Mouse (Mus musculus) kidney, adult 11 months (tissue): ENCODE measurements around the gene Chst15.

Experiments
- DNase-seq: peaks from one replicate; pipeline ENCODE4 v3.0.0; 2022

Chst15 gene

GRCm38 (mm10) chr7:132335367-132335766, 18.3 kb upstream of the Chst15 start:
- DNase-seq: no peak

DNA sequence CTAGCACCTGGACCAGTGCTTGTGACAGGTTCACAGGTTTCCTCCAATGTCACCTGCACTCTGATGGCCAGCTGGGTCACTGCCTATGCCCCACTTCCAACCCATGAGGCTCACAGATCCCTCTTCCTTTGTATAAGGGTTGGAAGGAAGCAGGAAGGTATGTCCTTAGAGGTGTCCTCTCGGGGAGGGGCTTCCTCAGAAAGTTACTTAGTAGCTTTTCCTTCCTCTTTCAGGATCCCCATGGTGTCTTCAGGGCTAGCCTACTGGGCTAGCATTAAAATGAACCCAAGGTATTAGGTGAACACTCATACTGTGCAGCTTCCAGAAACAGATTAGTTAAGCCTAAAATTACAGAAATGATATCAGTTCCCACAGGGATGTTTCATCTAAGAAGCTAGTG, 16.1 kb upstream of the Chst15 start:
- no peak for DNase-seq

GRCm38 (mm10) chr7:132332176-132332575, 15.1 kb upstream of the Chst15 start:
- DNase-seq: no peak

GRCm38 (mm10) chr7:132330179-132330578, 13.2 kb upstream of the Chst15 start:
- no peak for DNase-seq

DNA sequence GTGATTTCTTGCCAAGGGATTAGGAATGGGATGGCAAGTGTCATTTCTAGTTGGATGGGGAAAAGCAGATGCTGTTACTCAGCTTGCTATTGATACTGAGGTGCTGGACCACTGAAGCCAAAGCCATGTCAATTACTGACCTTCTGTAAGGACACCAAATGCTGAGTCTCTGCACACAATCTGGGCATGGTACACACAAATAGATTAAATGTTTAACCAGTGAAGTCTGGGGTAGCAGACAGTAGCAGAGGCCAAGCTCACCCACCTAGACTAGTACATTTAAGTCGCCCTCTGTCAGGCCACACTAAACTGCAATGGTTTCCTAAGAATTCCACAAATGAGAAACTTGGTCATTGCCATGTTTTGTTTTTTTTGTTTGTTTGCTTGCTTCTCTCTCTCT, 11.6 kb upstream of the Chst15 start:
- peak; percentile 40 for DNase-seq

GRCm38 (mm10) chr7:132325549-132326331, 8.7 kb upstream of the Chst15 start:
- DNase-seq: peak; percentile 92

DNA sequence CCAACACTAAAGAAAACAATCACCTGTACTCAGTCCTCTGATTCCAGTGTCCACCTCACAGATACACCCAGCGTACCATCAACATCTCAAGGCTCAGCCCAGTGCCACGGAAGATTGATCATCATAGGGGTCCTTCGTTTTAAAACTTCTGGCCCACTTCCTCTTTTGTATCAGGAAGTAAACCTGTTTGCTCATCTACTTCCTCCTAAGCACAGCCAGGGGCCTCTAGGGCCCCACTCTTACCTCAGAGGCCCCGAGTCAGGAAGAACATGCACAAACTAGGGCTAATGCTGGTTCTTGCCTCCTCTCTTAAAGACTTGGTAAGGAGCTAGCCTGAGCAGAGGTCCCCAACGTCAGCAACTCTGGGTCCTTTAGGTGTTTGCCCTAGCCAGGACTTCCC, 6.4 kb upstream of the Chst15 start:
- DNase-seq: no peak

DNA sequence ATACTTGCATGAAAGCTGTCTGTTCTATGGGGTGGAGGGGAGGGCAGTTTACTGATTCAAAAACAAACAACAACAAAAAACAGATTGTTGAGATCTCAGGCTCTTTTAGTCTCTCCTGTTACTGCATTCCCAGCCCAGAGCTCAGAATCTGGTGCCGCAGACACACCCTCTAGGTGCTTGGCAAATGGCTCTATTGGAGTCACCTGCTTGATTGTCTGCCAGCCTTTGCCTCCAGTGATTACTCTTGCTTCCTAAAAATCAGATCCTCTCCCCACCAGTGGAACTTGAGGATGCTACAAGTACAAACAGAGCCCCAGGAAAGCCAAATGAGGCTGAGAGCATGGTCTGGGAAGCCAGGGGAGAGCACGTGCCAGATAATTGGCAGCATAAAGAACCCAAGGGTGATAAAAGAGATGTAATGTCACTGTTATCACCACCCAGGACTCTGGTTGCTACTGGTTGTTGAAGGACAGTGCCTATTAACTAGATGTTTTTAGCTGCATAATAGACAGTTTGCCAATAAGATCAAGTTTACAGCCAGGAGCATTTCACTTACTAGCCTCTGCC, 4.4 kb upstream of the Chst15 start:
- DNase-seq: no peak

DNA sequence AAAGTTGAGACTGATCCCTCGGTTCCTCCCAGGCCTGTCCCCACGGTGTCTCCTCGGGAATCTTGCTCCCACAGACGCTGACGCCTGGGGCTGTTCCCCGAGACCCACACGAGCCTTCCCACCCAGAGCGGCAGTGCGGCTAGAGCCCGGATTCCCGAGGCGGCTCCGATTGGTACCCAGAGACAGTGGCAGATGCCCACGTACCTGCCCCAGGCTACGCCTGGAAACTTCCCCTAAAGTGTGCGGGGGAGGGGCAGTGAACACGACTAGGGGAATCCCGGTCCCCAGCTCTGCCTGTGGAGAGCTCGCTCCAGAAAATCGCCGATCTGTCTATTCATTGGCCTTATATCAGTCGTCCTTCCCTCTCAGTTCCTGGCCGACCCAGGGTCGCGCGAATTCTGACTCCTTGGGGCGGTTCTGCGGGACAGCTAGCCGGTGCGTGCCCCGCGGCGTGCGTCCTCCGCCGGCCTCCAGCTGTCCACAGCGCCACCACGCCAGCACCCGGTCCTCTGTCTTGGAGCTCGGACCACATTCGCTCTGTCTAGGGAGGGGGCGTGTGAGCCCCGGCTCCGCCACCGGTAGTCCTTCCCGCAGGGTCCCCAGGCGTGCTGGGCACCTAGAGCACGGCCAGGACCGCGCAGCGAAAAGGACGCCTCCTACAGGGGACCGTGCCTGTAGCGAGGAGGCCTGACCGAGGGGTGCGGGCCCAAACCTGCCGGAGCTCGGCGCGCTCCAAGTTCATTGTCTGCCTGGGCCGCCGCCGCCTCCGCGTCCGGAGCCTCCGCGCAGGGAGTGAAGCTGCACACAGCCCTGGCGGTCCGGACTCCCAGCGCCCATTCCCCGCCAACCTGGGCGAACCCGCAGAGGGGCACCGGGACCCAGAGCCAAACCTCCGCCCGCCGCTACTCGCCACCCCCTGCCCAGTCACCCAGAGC, 660 bp downstream of the Chst15 start:
- peak; percentile 52 for DNase-seq

GRCm38 (mm10) chr7:132315149-132316091, 1.6 kb downstream of the Chst15 start:
- peak; percentile 72 for DNase-seq

DNA sequence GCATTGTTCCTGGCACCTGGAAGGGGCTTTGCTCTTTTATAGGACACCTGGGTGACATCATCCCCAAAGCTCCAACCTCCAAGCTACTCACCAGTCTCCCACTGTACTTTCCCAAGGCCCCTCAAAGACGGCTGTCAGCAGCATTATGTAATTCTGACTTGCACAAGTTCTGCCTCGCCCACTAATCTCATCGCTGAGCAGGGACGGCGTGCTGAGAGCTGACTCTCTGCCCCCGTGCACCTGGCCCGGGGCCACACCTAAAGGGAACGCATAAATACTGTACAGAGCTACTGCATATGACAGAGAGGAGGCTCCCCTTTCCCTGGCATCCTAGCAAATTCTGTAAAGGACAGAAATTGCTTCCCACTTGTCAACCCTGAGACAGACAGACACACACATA, 4.6 kb downstream of the Chst15 start:
- no peak for DNase-seq

DNA sequence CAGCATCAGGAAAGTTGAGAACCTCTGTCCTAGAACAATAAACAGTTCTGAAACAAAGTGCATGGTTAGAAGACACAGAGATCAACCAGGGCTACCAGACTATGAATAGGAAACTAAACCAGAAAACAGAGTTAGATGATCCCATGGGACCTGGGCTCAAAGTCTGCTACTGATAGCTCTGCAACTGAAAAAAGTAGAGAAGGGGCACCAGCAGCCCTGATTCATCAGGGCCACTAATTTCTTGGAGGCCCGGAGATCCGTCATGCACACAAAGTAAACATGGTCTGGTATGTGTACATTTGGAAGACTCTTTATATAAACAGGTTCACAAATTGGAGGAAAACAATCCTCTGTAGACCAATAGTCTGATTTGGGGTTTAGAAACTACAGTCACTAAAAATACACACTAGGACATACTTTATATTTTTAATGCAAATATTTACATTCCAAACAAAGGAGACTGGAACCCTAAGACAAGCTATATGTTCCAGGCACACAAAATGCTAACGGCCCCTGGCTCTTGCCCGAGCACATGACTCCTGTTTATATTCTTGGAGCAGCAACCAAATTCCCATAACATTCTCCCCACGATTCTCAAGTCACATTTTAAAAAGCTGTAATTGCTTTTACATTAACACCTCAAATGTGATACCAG, 8.4 kb downstream of the Chst15 start:
- no peak for DNase-seq

DNA sequence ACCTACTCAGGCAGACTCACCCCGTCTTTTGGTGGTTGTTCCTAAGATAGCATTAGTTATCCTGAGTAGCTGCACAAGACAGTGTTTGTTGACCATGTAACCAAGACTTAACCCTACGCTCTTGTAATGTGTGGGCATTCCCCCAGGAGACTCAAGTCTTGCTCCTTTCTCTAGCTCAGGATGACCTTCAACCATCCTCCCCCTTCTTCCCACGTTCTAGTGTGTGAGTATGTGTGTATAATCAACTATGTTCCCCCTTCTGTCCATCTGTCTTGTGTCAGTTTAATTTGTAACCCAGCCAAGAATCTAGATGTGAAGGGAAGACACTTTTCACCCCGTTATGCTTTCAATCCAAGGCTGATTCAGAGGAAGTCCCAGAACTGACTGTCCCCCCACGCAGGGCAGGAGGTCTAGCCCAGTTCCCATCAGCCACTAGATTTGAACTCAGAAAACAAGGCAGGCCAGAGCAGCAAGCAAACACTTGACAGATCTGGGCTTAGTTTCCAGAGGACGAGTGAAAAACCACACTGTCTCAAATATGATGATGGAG, 9.2 kb downstream of the Chst15 start:
- peak; percentile 48 for DNase-seq

- no peak for DNase-seq
These were observed 10.2 kb downstream of the Chst15 start for GRCm38 (mm10) chr7:132306671-132307412.

DNA sequence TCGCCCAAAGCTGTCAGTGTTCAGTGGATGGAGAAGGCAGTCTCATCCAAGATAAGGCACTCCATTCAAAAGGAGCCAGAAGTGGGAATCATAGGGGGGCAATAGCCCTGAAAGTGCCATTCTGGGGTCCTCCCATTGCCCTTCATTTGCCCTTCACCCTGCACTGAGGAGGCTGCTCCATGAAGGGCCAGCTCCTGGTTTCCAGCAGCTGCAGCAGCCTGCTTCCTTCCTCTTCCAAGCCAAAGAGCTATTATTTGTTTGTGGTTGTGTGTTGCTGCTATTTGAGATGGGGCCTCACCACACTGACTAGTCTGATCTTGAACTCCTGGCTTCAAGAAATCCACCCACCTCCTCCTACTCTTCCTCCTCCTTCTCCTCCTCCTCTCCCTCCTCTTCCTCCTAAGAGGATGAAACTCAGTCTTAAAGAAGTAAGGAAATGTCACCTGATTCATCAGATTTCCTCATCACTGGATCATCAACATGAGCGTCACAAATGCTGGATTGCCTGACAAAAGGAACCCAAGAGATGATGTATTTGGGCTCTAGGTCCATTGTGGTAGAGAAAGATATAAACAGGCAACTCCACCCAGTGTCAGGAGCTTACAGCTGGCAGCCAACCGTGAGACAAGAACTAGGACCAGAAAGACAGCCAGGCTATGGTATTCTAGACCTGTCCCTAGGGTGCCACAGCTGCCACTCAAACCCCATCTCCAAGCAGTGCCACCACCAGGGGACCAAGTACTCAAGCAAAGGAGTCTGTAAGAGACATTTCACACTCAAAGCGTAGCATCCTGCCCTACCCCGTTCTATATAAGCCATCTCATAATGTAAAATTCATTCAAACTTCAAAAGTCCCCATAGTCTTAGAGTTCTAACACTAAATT, 11.3 kb downstream of the Chst15 start:
- no peak for DNase-seq

DNA sequence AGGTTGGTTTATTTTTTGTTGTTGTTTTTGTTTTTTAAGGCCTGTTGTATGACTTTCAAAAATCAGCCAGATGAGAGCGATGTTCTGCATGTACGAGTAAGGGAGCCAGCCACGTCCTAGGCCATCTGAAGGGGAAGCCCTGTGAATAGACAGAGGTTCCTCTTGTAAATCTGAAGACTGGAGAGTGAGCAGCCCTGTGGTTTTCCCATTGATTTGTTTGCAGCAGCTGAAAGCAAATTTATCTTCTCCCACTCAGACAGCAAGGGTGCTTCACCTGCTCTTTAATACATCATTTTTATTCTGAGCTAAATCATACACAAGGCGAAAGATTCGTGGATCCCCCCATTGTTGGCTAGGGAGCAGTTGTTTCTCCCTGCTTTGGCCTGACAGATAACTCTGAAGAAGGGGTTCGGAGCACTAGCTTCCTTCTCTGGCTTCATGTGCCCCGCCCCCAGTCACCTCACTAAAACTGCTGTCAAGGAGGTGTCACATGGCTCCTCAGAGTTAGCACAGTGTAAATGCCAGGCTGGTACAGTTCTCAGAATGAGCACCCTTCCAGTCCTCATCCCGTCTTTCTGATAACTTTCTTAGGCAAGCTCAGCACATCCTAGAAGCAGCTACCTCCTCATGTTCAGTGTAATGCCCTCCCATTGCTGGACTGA, 12.5 kb downstream of the Chst15 start:
- DNase-seq: no peak

GRCm38 (mm10) chr7:132303988-132304387, 13.0 kb downstream of the Chst15 start:
- DNase-seq: no peak

DNA sequence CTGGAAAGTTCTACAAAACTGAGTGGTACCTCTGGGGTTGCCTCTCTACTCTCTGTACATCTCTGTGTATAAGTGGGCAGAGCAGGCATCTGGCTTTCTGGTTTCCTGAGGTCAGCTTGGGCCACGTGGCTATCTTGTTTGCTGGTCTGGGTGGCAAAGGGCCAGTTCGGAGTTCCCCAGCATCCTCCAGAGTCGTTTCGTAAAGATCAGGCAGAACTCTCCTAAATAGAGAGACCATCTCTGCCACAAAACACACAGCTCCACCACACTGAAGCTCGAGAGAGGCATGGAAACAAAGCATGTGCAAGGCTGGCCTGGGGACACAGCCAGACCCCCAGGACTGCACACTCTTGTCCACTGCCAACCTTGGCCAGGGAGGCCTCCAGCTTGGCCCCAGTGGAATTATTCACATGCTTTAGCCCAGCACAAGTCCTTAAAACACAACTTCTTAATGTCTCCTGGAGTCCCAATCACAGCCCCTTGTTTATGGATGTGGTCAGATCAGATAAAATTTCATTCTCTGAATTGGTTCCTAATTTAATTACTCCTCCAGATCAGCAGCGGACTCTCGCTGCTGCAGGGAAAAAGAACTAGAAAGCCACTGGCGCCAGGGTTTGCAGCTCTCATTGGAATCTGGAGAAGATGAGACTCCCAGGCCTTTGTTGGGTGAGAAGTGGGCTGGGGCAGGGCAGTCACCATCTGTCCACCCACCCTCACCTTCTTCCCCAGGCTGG, 14.4 kb downstream of the Chst15 start:
- no peak for DNase-seq
